Mouse (Mus musculus) kidney, embryonic 14.5 days (tissue): Measurements from ENCODE around the gene Trim44. TPM values are rescaled to one million over a fixed set of nuclear protein-coding genes. Genes with fewer than 3 reads are reported as not detected.

ENCODE experiments used
- ATAC-seq: fragments of 200-750 bp; cut with Nextera tagmentation; 2 replicates; pipeline ENCODE4 v1.8.0; 2017; ENCODE audit warnings: moderate number of reproducible peaks, mild to moderate bottlenecking, moderate TSS enrichment, moderate library complexity; ENCODE audit not compliant: low FRiP score, low TSS enrichment
- H3K27ac ChIP-seq: fragments of 300-500 bp; sonication (generic); 2 replicates; pipeline ENCODE4 v1.5.1; 2014; ENCODE audit warnings: low read depth, mild to moderate bottlenecking, low read length, moderate library complexity, mixed read lengths
- H3K27me3 ChIP-seq: fragments of 300-500 bp; sonication (generic); 2 replicates; pipeline ENCODE4 v1.6.1; 2014; ENCODE audit warnings: mild to moderate bottlenecking, low read length; ENCODE audit not compliant: control insufficient read depth, insufficient read depth
- H3K36me3 ChIP-seq: fragments of 300-500 bp; sonication (generic); 2 replicates; pipeline ENCODE4 v1.6.1; 2014; ENCODE audit warnings: low read length, mixed read lengths; ENCODE audit not compliant: control insufficient read depth, insufficient read depth
- H3K4me1 ChIP-seq: fragments of 300-500 bp; sonication (generic); 2 replicates; pipeline ENCODE4 v1.6.1; 2014; ENCODE audit warnings: low read length, mixed read lengths; ENCODE audit not compliant: control insufficient read depth, insufficient read depth
- H3K4me2 ChIP-seq: fragments of 300-500 bp; sonication (generic); replicated peaks from 2 replicates; pipeline ENCODE4 v1.6.1; 2014; ENCODE audit warnings: low read depth, mild to moderate bottlenecking, low read length
- H3K4me3 ChIP-seq: fragments of 300-500 bp; sonication (generic); 2 replicates; pipeline ENCODE4 v1.5.1; 2014; ENCODE audit warnings: mild to moderate bottlenecking, low read length
- H3K9ac ChIP-seq: fragments of 300-500 bp; sonication (generic); 2 replicates; pipeline ENCODE4 v1.6.1; 2014; ENCODE audit warnings: low read depth, mild to moderate bottlenecking, low read length, moderate library complexity
- H3K9me3 ChIP-seq: fragments of 300-500 bp; sonication (generic); 2 replicates; pipeline ENCODE4 v1.6.1; 2016; ENCODE audit warnings: low read length; ENCODE audit not compliant: control insufficient read depth
- WGBS: fragments of 180-500 bp; shearing (Covaris S2); extraction: QIAGEN DNeasy Blood & Tissue Kit; methylation state at CpG from one replicate; pipeline ENCODE4 v1.1.7; 2014; 5-methylcytosine and 5-hydroxymethylcytosine counted together
- polyA plus RNA-seq: library from polyadenylated mRNA; unstranded; fragments of >200 nt; fragmentation: Nextera tagmentation; extraction: Ambion mirVana; gene quantifications from 2 replicates; pipeline ENCODE4 v1.2.1, GENCODE M21; 2014

Trim44 gene
- polyA plus RNA-seq, 1 experiment from 2014 or later, result 42.5 TPM

- Histone ChIP-seq H3K27ac (no peak overlapping the region), H3K27me3 (no peaks in the 10 kb centered on the region), H3K4me3 (no peak overlapping the region), H3K36me3 (no peaks in the 10 kb centered on the region), H3K4me2 (no peak overlapping the region), H3K4me1 (no peaks in the 10 kb centered on the region), H3K9ac (no peak overlapping the region), H3K9me3 (no peaks in the 10 kb centered on the region)
- no peak for ATAC-seq
- WGBS, result 64% methylated on average over 13 of the region's 13 CpGs
Measured at GRCm38 (mm10) chr2:102267582-102268339, 139.9 kb downstream of the Trim44 start.

- no peak overlapping the region for H3K9ac ChIP-seq
- H3K27me3 ChIP-seq, result no peaks in the 10 kb centered on the region
- H3K27ac ChIP-seq, result no peak overlapping the region
- H3K4me1 ChIP-seq, result no peaks in the 10 kb centered on the region
- no peak overlapping the region for H3K4me3 ChIP-seq
- no peak for ATAC-seq
- 90% methylated on average over 3 of the region's 3 CpGs for WGBS
- H3K9me3 ChIP-seq, result no peaks in the 10 kb centered on the region
- no peaks in the 10 kb centered on the region for H3K36me3 ChIP-seq
- no peak overlapping the region for H3K4me2 ChIP-seq
Measured at GRCm38 (mm10) chr2:102266911-102267310, 140.7 kb downstream of the Trim44 start.

- WGBS, result 12% methylated on average over 13 of the region's 13 CpGs
- ATAC-seq, result 0 out of 2 replicates have a peak, but pooled peaks have one; percentile 56
- no peak overlapping the region for H3K27ac ChIP-seq
- no peaks in the 10 kb centered on the region for H3K36me3 ChIP-seq
- no peaks in the 10 kb centered on the region for H3K9me3 ChIP-seq
- peaks cover 17% of the 10 kb centered on the region; the same call in 1 of the 2 replicates for H3K4me1 ChIP-seq
- H3K9ac ChIP-seq, result peak overlapping the region; percentile 9; the same call in 1 of the 2 replicates
- H3K27me3 ChIP-seq, result peaks cover 4% of the 10 kb centered on the region; the same call in 1 of the 2 replicates
- H3K4me3 ChIP-seq, result no peak overlapping the region
- H3K4me2 ChIP-seq, result peak overlapping the region; percentile 21; the same call in 1 of the 2 replicates
Measured at GRCm38 (mm10) chr2:102259139-102259538, 148.5 kb downstream of the Trim44 start.

- WGBS, result 21% methylated on average over 8 of the region's 8 CpGs
- no peak overlapping the region for H3K4me3 ChIP-seq
- no peak overlapping the region for H3K9ac ChIP-seq
- no peaks in the 10 kb centered on the region for H3K9me3 ChIP-seq
- peaks cover 4% of the 10 kb centered on the region; the same call in 1 of the 2 replicates for H3K27me3 ChIP-seq
- H3K4me2 ChIP-seq, result no peak overlapping the region; the same call in 1 of the 2 replicates
- no peak for ATAC-seq
- H3K27ac ChIP-seq, result no peak overlapping the region
- H3K4me1 ChIP-seq, result peaks cover 17% of the 10 kb centered on the region; the same call in 1 of the 2 replicates
- no peaks in the 10 kb centered on the region for H3K36me3 ChIP-seq
Measured at GRCm38 (mm10) chr2:102258682-102259081, 148.9 kb downstream of the Trim44 start.

GRCm38 (mm10) chr2:102257964-102258605, 149.5 kb downstream of the Trim44 start:
- H3K4me2 ChIP-seq, result no peak overlapping the region
- no peak overlapping the region for H3K27ac ChIP-seq
- no peak overlapping the region for H3K9ac ChIP-seq
- peaks cover 4% of the 10 kb centered on the region; the same call in 1 of the 2 replicates for H3K27me3 ChIP-seq
- H3K36me3 ChIP-seq, result no peaks in the 10 kb centered on the region
- H3K9me3 ChIP-seq, result no peaks in the 10 kb centered on the region
- ATAC-seq, result no peak
- H3K4me3 ChIP-seq, result no peak overlapping the region
- WGBS, result 4% methylated on average over 12 of the region's 12 CpGs
- peaks cover 17% of the 10 kb centered on the region; the same call in 1 of the 2 replicates for H3K4me1 ChIP-seq

- H3K9ac ChIP-seq, result no peak overlapping the region
- H3K36me3 ChIP-seq, result no peaks in the 10 kb centered on the region
- no peak for ATAC-seq
- 81% methylated on average over 5 of the region's 5 CpGs for WGBS
- peaks cover 17% of the 10 kb centered on the region; the same call in 1 of the 2 replicates for H3K4me1 ChIP-seq
- H3K4me3 ChIP-seq, result no peak overlapping the region
- H3K27ac ChIP-seq, result no peak overlapping the region
- peaks cover 4% of the 10 kb centered on the region; the same call in 1 of the 2 replicates for H3K27me3 ChIP-seq
- no peaks in the 10 kb centered on the region for H3K9me3 ChIP-seq
- no peak overlapping the region for H3K4me2 ChIP-seq
Measured at GRCm38 (mm10) chr2:102256591-102257335, 150.9 kb downstream of the Trim44 start.

- peaks cover 4% of the 10 kb centered on the region; the same call in 1 of the 2 replicates for H3K27me3 ChIP-seq
- 85% methylated on average over 3 of the region's 3 CpGs for WGBS
- H3K4me3 ChIP-seq, result no peak overlapping the region
- H3K9ac ChIP-seq, result no peak overlapping the region
- ATAC-seq, result no peak
- no peaks in the 10 kb centered on the region for H3K9me3 ChIP-seq
- H3K4me2 ChIP-seq, result no peak overlapping the region
- no peak overlapping the region for H3K27ac ChIP-seq
- H3K4me1 ChIP-seq, result peaks cover 17% of the 10 kb centered on the region; the same call in 1 of the 2 replicates
- no peaks in the 10 kb centered on the region for H3K36me3 ChIP-seq
Measured at GRCm38 (mm10) chr2:102256100-102256499, 151.5 kb downstream of the Trim44 start.

GRCm38 (mm10) chr2:102253204-102253603, 154.4 kb downstream of the Trim44 start:
- H3K9me3 ChIP-seq, result no peaks in the 10 kb centered on the region
- 76% methylated on average over 7 of the region's 7 CpGs for WGBS
- ATAC-seq, result no peak

More at GRCm38 (mm10) chr2:102253204-102253603, 154.4 kb downstream of the Trim44 start:
- Histone ChIP-seq H3K36me3 (no peaks in the 10 kb centered on the region), H3K9ac (no peak overlapping the region), H3K4me3 (no peak overlapping the region), H3K4me1 (peaks cover 9% of the 10 kb centered on the region; the same call in 1 of the 2 replicates), H3K4me2 (no peak overlapping the region), H3K27me3 (no peaks in the 10 kb centered on the region), H3K27ac (no peak overlapping the region)
